Mouse (Mus musculus) bone marrow, adult 2 months (tissue): ENCODE results near the gene Cox8a. TPM values are rescaled to one million over a fixed set of nuclear protein-coding genes. Genes with fewer than 3 reads are reported as not detected.
A peak's percentile ranks its signal among the peaks of the same experiment; 100 is the strongest.

Experiments used
- H3K27ac ChIP-seq: fragments of 200-500 bp; 2 replicates; pipeline ENCODE4 v1.5.1; 2012; ENCODE audit warnings: low read depth, mild to moderate bottlenecking, control low read depth, inconsistent platforms, low read length; ENCODE audit not compliant: control insufficient read depth, poor library complexity, insufficient read depth
- H3K4me1 ChIP-seq: fragments of 200-500 bp; 2 replicates; pipeline ENCODE4 v1.6.1; 2011; ENCODE audit warnings: low read length; ENCODE audit not compliant: control insufficient read depth, insufficient read depth
- H3K4me3 ChIP-seq: fragments of 200-500 bp; replicated peaks from 2 replicates; pipeline ENCODE3; 2011; ENCODE audit warnings: mild to moderate bottlenecking, low read depth, low read length, control low read depth; ENCODE audit not compliant: control insufficient read depth
- CTCF ChIP-seq: fragments of 200-500 bp; IDR thresholded peaks from 2 replicates; pipeline ENCODE4 v1.5.1; 2011; ENCODE audit warnings: low read length, control low read depth; ENCODE audit not compliant: control insufficient read depth, insufficient read depth
- POLR2A ChIP-seq: fragments of 200-500 bp; IDR thresholded peaks from 2 replicates; pipeline ENCODE4 v1.6.1; 2011; ENCODE audit warnings: low read depth, mild to moderate bottlenecking, control low read depth, low read length, borderline replicate concordance; ENCODE audit not compliant: control insufficient read depth
- WGBS: fragments of 180-500 bp; shearing (Covaris S2); methylation state at CpG from one replicate; pipeline ENCODE4 v1.1.7; 2018; 5-methylcytosine and 5-hydroxymethylcytosine counted together
- polyA plus RNA-seq: library from polyadenylated mRNA; stranded (reverse); fragments of >200 nt; gene quantifications from 2 replicates; pipeline ENCODE4 v1.2.4, GENCODE M21; 2011; ENCODE audit warnings: low replicate concordance; ENCODE audit not compliant: missing spikeins, insufficient read depth, insufficient read length

The Cox8a gene
- polyA plus RNA-seq, 1 experiment, result 431 TPM

- WGBS, result 90% methylated on average over 11 of the region's 11 CpGs
These were observed 34.0 kb downstream of the Cox8a start for GRCm38 (mm10) chr19:7183419-7183818.

GRCm38 (mm10) chr19:7182273-7182949, 35.0 kb downstream of the Cox8a start:
- 7% methylated on average over 23 of the region's 23 CpGs for WGBS
- Histone ChIP-seq H3K4me3 (peak overlapping the region; percentile 40), H3K27ac (peak overlapping the region; percentile 19; the same call in 1 of the 2 replicates), H3K4me1 (no peaks in the 10 kb centered on the region)
- TF ChIP-seq POLR2A (no peak), CTCF (no peak)

More at GRCm38 (mm10) chr19:7183419-7183818, 34.0 kb downstream of the Cox8a start:
- no peak overlapping the region for H3K27ac ChIP-seq
- no peak for TF ChIP-seq POLR2A
- TF ChIP-seq CTCF, result no peak
- no peak overlapping the region for H3K4me3 ChIP-seq
- H3K4me1 ChIP-seq, result no peaks in the 10 kb centered on the region

GRCm38 (mm10) chr19:7181496-7181895, 35.9 kb downstream of the Cox8a start:
- TF ChIP-seq POLR2A (no peak), CTCF (no peak)
- no peaks in the 10 kb centered on the region for H3K4me1 ChIP-seq
- H3K4me3 ChIP-seq, result no peak overlapping the region
- WGBS, result 78% methylated on average over 7 of the region's 7 CpGs
- no peak overlapping the region for H3K27ac ChIP-seq

- Histone ChIP-seq H3K27ac (no peak overlapping the region), H3K4me3 (no peak overlapping the region), H3K4me1 (no peaks in the 10 kb centered on the region)
- TF ChIP-seq POLR2A, result no peak
- no peak for TF ChIP-seq CTCF
- WGBS, result 82% methylated on average over 8 of the region's 8 CpGs
These were observed 36.5 kb downstream of the Cox8a start for GRCm38 (mm10) chr19:7180756-7181405.

GRCm38 (mm10) chr19:7178841-7179452, 38.5 kb downstream of the Cox8a start:
- no peak overlapping the region for H3K27ac ChIP-seq
- no peak overlapping the region for H3K4me3 ChIP-seq
- no peaks in the 10 kb centered on the region for H3K4me1 ChIP-seq
- 31% methylated on average over 3 of the region's 3 CpGs for WGBS
- TF ChIP-seq CTCF (no peak), POLR2A (no peak)

GRCm38 (mm10) chr19:7177804-7178511, 39.5 kb downstream of the Cox8a start:
- H3K4me1 ChIP-seq, result no peaks in the 10 kb centered on the region
- H3K4me3 ChIP-seq, result no peak overlapping the region
- TF ChIP-seq CTCF (no peak), POLR2A (no peak)
- H3K27ac ChIP-seq, result no peak overlapping the region
- 84% methylated on average over 13 of the region's 13 CpGs for WGBS

- WGBS, result 79% methylated on average over 11 of the region's 11 CpGs
- H3K4me1 ChIP-seq, result no peaks in the 10 kb centered on the region
- no peak for TF ChIP-seq POLR2A
- no peak for TF ChIP-seq CTCF
- no peak overlapping the region for H3K4me3 ChIP-seq
- H3K27ac ChIP-seq, result no peak overlapping the region
These were observed 41.2 kb downstream of the Cox8a start for GRCm38 (mm10) chr19:7176041-7176696.
